In the genomic region with DNA sequence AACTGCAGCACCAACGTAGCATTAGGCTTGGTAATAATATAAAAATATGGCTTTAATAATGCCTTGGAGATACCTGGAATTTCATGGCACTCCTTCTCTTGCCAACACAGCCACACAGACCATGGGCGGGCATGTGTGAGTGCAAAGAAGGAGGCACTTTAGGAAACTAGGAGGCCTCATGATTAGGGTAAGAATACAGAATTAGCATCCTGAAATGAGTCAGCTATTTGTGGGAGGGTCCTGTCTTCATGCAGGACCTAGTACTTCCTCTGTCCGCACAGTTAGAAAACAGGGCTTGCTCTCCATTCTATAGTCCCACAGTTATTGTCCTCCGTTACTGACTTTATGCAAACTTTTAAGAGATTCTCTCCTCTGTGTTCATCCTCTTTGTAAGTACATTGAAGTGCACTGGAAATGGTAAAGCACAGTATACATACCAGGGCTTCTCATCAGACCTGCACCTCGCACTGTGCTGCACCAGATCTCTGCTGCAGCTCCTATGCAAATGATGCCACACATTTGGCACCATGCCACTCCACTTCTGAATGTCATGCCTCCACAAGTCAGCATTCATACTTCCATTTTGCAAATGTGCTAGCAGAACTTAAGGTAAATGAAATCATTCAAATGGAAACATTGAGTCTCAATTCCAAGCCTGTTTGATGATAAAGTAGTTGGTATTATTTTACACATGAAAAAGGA, we compare ENCODE assay signal across 21 mouse cellular contexts.
DNase-seq lines count a peak whose midpoint lies in the region; ATAC-seq lines count a peak whose summit lies in the region.
"Had no signal": no experiment of that assay in that cellular context is flagged by ENCODE, and none has a peak within 500 bp of the region (broad histone marks: within the 10 kb centered on the region; RNA-seq: fewer than 3 reads in every experiment).

No protein-coding gene starts in this region.

- H3K27me3 ChIP-seq in embryonic facial prominence, embryonic 14.5 days (replicated peaks; ENCODE audit: control insufficient read depth, insufficient read depth, low read length): no peaks in the 10 kb centered on the region
- H3K27me3 ChIP-seq in embryonic facial prominence, embryonic 10.5 days (replicated peaks; ENCODE audit: low read depth, poor library complexity, severe bottlenecking): no peaks in the 10 kb centered on the region
- H3K27me3 ChIP-seq: embryonic facial prominence, embryonic 13.5 days; heart, embryonic 15.5 days; hindbrain, embryonic 12.5 days; liver, embryonic 15.5 days; megakaryocyte, embryonic 14.5 days; neural tube, embryonic 13.5 days; stomach, embryonic 15.5 days had no signal

- H3K9me3 ChIP-seq in embryonic facial prominence, embryonic 14.5 days (ENCODE audit: control insufficient read depth, low read length): no peaks in the 10 kb centered on the region
- H3K9me3 ChIP-seq in embryonic facial prominence, embryonic 10.5 days: no peaks in the 10 kb centered on the region
- H3K9me3 ChIP-seq: embryonic facial prominence, embryonic 13.5 days; heart, embryonic 15.5 days; hindbrain, embryonic 12.5 days; liver, embryonic 15.5 days; megakaryocyte, embryonic 14.5 days; neural tube, embryonic 13.5 days; stomach, embryonic 15.5 days had no signal

- H3K9ac ChIP-seq in embryonic facial prominence, embryonic 14.5 days (ENCODE audit: low read depth, low read length): no peak overlapping the region
- H3K9ac ChIP-seq: embryonic facial prominence, embryonic 13.5 days; heart, embryonic 15.5 days; hindbrain, embryonic 12.5 days; liver, embryonic 15.5 days; neural tube, embryonic 13.5 days; stomach, embryonic 15.5 days had no signal

- peak; percentile 39 for DNase-seq in embryonic facial prominence, embryonic 14.5 days (ENCODE audit: low spot score)
- DNase-seq in embryonic facial prominence, embryonic 10.5 days (ENCODE audit: low spot score): no peak
- peak; percentile 11 for DNase-seq in kidney, postnatal 10 days
- DNase-seq in kidney, adult 11 months: no peak
- peak; percentile 13 for DNase-seq in right cerebral cortex, postnatal 14 days
- DNase-seq in right cerebral cortex, adult 18-20 months: no peak
- DNase-seq in embryo, embryonic 10.5 days (ENCODE audit: low spot score): no peak
- DNase-seq: cerebellum, adult 11-12 months; gastrocnemius, adult 2 months; heart, adult 2 months; lung, postnatal 14 days; thymus, adult 2 months had no signal

- WGBS in embryonic facial prominence, embryonic 14.5 days: 85% methylated on average over 5 of the region's 5 CpGs
- WGBS in embryonic facial prominence, embryonic 10.5 days: 89% methylated on average over 5 of the region's 5 CpGs

- H3K36me3 ChIP-seq in embryonic facial prominence, embryonic 14.5 days (ENCODE audit: control insufficient read depth, insufficient read depth, low read length): no peaks in the 10 kb centered on the region
- no peaks in the 10 kb centered on the region for H3K36me3 ChIP-seq in embryonic facial prominence, embryonic 10.5 days (replicated peaks)
- H3K36me3 ChIP-seq: embryonic facial prominence, embryonic 13.5 days; heart, embryonic 15.5 days; hindbrain, embryonic 12.5 days; liver, embryonic 15.5 days; neural tube, embryonic 13.5 days; stomach, embryonic 15.5 days had no signal

- H3K4me3 ChIP-seq in embryonic facial prominence, embryonic 14.5 days (ENCODE audit: low read depth, low read length): no peak overlapping the region
- no peak overlapping the region for H3K4me3 ChIP-seq in embryonic facial prominence, embryonic 10.5 days
- H3K4me3 ChIP-seq: embryonic facial prominence, embryonic 13.5 days; gastrocnemius, adult 2 months; heart, adult 2 months; heart, embryonic 15.5 days; hindbrain, embryonic 12.5 days; liver, embryonic 15.5 days; megakaryocyte, embryonic 14.5 days; neural tube, embryonic 13.5 days; stomach, embryonic 15.5 days had no signal

- H3K4me1 ChIP-seq in embryonic facial prominence, embryonic 14.5 days (ENCODE audit: control insufficient read depth, insufficient read depth, low read length): 0 out of 2 replicates have a peak, but pooled peaks cover 4% of the 10 kb centered on the region
- H3K4me1 ChIP-seq in embryonic facial prominence, embryonic 10.5 days: no peaks in the 10 kb centered on the region; the same call in 1 of the 2 replicates
- H3K4me1 ChIP-seq: heart, embryonic 15.5 days; hindbrain, embryonic 12.5 days; liver, embryonic 15.5 days; megakaryocyte, embryonic 14.5 days; neural tube, embryonic 13.5 days; stomach, embryonic 15.5 days had no signal

- no peak overlapping the region for H3K4me2 ChIP-seq in embryonic facial prominence, embryonic 14.5 days (ENCODE audit: low read depth, low read length)
- H3K4me2 ChIP-seq: embryonic facial prominence, embryonic 13.5 days; heart, embryonic 15.5 days; hindbrain, embryonic 12.5 days; liver, embryonic 15.5 days; neural tube, embryonic 13.5 days; stomach, embryonic 15.5 days had no signal

- H3K27ac ChIP-seq in embryonic facial prominence, embryonic 14.5 days (replicated peaks; ENCODE audit: low read depth, low read length): no peak overlapping the region
- H3K27ac ChIP-seq in embryonic facial prominence, embryonic 10.5 days (replicated peaks): no peak overlapping the region
- H3K27ac ChIP-seq: embryonic facial prominence, embryonic 13.5 days; gastrocnemius, adult 2 months; heart, adult 2 months; heart, embryonic 15.5 days; hindbrain, embryonic 12.5 days; liver, embryonic 15.5 days; neural tube, embryonic 13.5 days; stomach, embryonic 15.5 days had no signal

- no peak for ATAC-seq in embryonic facial prominence, embryonic 14.5 days (ENCODE audit: low read depth)
- ATAC-seq in inflammation-experienced regulatory T-cells, adult 6 months: peak; percentile 52
- ATAC-seq: intestine, postnatal 0 days had no signal

Comparison
In these comparisons a context has a peak if more than half of its experiments do, and no peak if none do; other contexts are left out.
1. DNase-seq: peak in embryonic facial prominence, embryonic 14.5 days (single experiment), kidney, postnatal 10 days (single experiment) and right cerebral cortex, postnatal 14 days (single experiment); none in embryonic facial prominence, embryonic 10.5 days (single experiment), kidney, adult 11 months (single experiment), right cerebral cortex, adult 18-20 months (single experiment) and embryo, embryonic 10.5 days (single experiment).